In the genomic region with DNA sequence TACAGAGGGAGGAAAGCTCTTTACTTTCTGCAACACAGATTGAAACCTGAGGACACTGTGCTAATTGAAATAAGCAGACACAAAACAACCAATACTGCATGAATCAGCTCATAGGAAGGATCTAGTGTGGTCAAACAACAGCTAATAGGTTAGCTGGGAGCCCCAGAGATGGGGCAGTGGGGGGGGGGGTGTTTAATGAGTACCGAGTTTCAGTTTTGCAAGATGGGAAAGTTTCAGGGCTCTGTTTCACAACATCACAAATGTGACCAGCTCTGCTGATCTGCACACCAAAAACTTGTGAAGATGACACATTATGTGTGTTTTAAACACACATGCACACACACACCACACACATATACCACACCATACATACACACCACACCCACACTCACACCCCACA, we compare ENCODE assay signal across 27 mouse cellular contexts.
"Had no signal": no experiment of that assay in that cellular context is flagged by ENCODE, and none has a peak within 500 bp of the region (broad histone marks: within the 10 kb centered on the region; RNA-seq: fewer than 3 reads in every experiment).

No protein-coding gene starts in this region.

- DNase-seq: gastrocnemius, adult 2 months; gastrocnemius, postnatal 10 days; gastrocnemius, postnatal 25 days; heart, adult 11 months; heart, adult 2 months; heart, postnatal 14 days; heart, postnatal 36 days; kidney, adult 11 months; kidney, adult 2 months; kidney, adult 9 months; kidney, postnatal 14 days; kidney, postnatal 36 days; layer of hippocampus, adult 9-11 months; layer of hippocampus, postnatal 36 days; left cerebral cortex, postnatal 4 days had no signal

- H3K4me2 ChIP-seq: heart, embryonic 11.5 days; heart, embryonic 13.5 days; heart, embryonic 15.5 days; hindbrain, embryonic 13.5 days; hindbrain, embryonic 15.5 days; kidney, embryonic 15.5 days; limb, embryonic 13.5 days; limb, embryonic 15.5 days had no signal

- H3K27ac ChIP-seq: gastrocnemius, adult 2 months; heart, adult 2 months; heart, embryonic 13.5 days; heart, embryonic 15.5 days; hindbrain, embryonic 13.5 days; hindbrain, embryonic 15.5 days; hindbrain, postnatal 0 days; kidney, embryonic 15.5 days; kidney, postnatal 0 days; limb, embryonic 13.5 days; limb, embryonic 15.5 days; liver, embryonic 14.5 days had no signal

- H3K36me3 ChIP-seq: heart, embryonic 15.5 days; hindbrain, embryonic 13.5 days; hindbrain, embryonic 15.5 days; kidney, embryonic 15.5 days; limb, embryonic 13.5 days; limb, embryonic 15.5 days had no signal

- H3K9ac ChIP-seq: heart, embryonic 13.5 days; heart, embryonic 15.5 days; hindbrain, embryonic 13.5 days; hindbrain, embryonic 15.5 days; kidney, embryonic 15.5 days; limb, embryonic 13.5 days; limb, embryonic 15.5 days; liver, embryonic 14.5 days had no signal

- H3K9me3 ChIP-seq: heart, embryonic 13.5 days; heart, embryonic 15.5 days; hindbrain, embryonic 13.5 days; hindbrain, embryonic 15.5 days; limb, embryonic 15.5 days had no signal

- H3K4me3 ChIP-seq: gastrocnemius, adult 2 months; heart, adult 2 months; heart, embryonic 13.5 days; heart, embryonic 15.5 days; hindbrain, embryonic 13.5 days; hindbrain, embryonic 15.5 days; kidney, embryonic 15.5 days; limb, embryonic 13.5 days; limb, embryonic 15.5 days had no signal

- H3K27me3 ChIP-seq: heart, embryonic 13.5 days; heart, embryonic 15.5 days; hindbrain, embryonic 15.5 days; kidney, embryonic 15.5 days; limb, embryonic 13.5 days; limb, embryonic 15.5 days had no signal

- ATAC-seq: hindbrain, postnatal 0 days; intestine, embryonic 16.5 days had no signal
